Mouse (Mus musculus): ENCODE measurements at regions not wholly inside any gene's neighbourhood (a gene's known extent, or its start where the extent isn't known, plus 50 kb on each side); places are given as distances from the start of the nearest gene placed in this dataset.

DNA sequence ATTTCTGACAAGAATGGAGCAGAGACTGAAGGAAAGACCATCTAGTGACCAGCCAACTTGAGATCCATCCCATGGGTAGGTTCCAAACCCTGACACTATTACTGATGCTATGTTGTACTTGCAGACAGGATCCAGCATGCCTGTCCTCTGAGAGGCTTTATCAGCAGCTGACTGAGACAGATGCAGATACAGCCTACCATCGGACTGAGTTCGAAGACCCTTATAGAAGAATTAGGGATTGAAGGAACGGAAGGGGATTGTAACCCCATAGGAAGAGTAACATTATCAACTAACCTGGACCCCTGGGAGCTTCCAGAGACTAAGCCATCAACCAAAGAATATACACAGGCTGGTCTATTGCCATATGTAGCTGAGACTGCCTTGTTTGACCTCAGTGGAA is 183.1 kb upstream of the Adcy2 start:
- H3K9me3 ChIP-seq (ENCODE audit: control insufficient read depth, low read length), result no peaks in the 10 kb centered on the region
- DNase-seq (ENCODE audit: low spot score, missing footprints) (peak; percentile 72), ATAC-seq (ENCODE audit: low FRiP score) (no peak)
- no peak overlapping the region for H3K27ac ChIP-seq (ENCODE audit: low read depth, low read length)
- no peaks in the 10 kb centered on the region for H3K36me3 ChIP-seq (ENCODE audit: control insufficient read depth, insufficient read depth, low read length)
- no peaks in the 10 kb centered on the region for H3K27me3 ChIP-seq (ENCODE audit: control insufficient read depth, insufficient read depth, low read length)
- H3K9ac ChIP-seq (ENCODE audit: low read length), result no peak overlapping the region
- H3K4me1 ChIP-seq (ENCODE audit: control insufficient read depth, insufficient read depth, low read length), result no peaks in the 10 kb centered on the region
- H3K4me2 ChIP-seq, result no peak overlapping the region
- no peak overlapping the region for H3K4me3 ChIP-seq (ENCODE audit: low read depth, low read length)
- 88% methylated on average over 3 of the region's 3 CpGs for WGBS

DNA sequence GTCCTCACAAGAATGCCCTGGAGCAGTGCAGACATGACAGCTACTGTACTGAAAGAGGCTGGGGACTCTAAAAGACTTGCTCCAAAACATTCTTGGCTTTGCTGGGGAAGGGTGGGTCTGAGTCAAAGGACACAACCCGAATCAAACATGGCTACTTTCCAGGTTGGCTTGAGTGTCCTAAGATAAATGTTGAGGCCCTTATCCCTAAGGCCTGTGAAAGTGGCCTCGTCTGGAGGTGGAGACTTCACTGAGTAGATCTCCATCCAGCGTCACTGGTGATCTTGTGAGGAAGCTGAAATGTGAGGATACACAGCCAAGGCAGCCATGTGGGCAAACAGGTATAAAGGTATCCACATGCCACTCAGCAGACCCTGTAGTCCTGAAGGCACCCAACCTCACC is 191.3 kb upstream of the Adcy2 start:
- no peak overlapping the region for H3K9ac ChIP-seq (ENCODE audit: low read length)
- no peaks in the 10 kb centered on the region for H3K27me3 ChIP-seq (ENCODE audit: control insufficient read depth, insufficient read depth, low read length)
- no peaks in the 10 kb centered on the region for H3K36me3 ChIP-seq (ENCODE audit: control insufficient read depth, insufficient read depth, low read length)
- DNase-seq (ENCODE audit: low spot score, missing footprints) (peak; percentile 69), ATAC-seq (ENCODE audit: low FRiP score) (no peak)
- no peaks in the 10 kb centered on the region for H3K9me3 ChIP-seq (ENCODE audit: control insufficient read depth, low read length)
- H3K4me2 ChIP-seq, result no peak overlapping the region
- H3K27ac ChIP-seq (ENCODE audit: low read depth, low read length), result no peak overlapping the region
- H3K4me1 ChIP-seq (ENCODE audit: control insufficient read depth, insufficient read depth, low read length), result no peaks in the 10 kb centered on the region
- WGBS, result 84% methylated on average over 3 of the region's 3 CpGs
- no peak overlapping the region for H3K4me3 ChIP-seq (ENCODE audit: low read depth, low read length)

DNA sequence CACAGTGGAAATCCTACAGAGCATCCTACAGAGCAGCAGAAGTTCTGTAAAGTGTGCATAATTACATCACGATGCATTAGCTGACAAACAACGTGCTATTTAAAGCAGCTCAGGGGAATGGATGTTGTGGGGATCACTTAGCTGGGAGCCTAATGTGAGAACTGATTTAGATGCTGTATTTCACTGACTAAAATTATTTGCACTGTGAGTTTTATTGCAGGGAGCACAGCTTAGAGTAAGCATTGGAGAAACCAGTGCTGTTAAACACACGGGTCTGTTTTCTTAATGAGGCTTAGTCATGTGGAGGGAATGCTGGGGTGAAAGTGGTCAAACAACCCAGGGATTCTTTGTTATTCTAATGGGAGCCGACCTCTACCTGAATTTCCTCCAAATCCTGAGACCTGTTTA is 197.1 kb upstream of the Adcy2 start:
- no peaks in the 10 kb centered on the region for H3K4me1 ChIP-seq (ENCODE audit: control insufficient read depth, insufficient read depth, low read length)
- peak; percentile 70 for DNase-seq (ENCODE audit: low spot score, missing footprints)
- no peaks in the 10 kb centered on the region for H3K9me3 ChIP-seq (ENCODE audit: control insufficient read depth, low read length)
- no peaks in the 10 kb centered on the region for H3K36me3 ChIP-seq (ENCODE audit: control insufficient read depth, insufficient read depth, low read length)
- no peak for ATAC-seq (ENCODE audit: low FRiP score)
- no peaks in the 10 kb centered on the region for H3K27me3 ChIP-seq (ENCODE audit: control insufficient read depth, insufficient read depth, low read length)
- H3K9ac ChIP-seq (ENCODE audit: low read length), result no peak overlapping the region
- H3K4me3 ChIP-seq (ENCODE audit: low read depth, low read length), result no peak overlapping the region
- H3K4me2 ChIP-seq, result no peak overlapping the region
- no peak overlapping the region for H3K27ac ChIP-seq (ENCODE audit: low read depth, low read length)
- 5% methylated on average over 4 of the region's 4 CpGs for WGBS

DNA sequence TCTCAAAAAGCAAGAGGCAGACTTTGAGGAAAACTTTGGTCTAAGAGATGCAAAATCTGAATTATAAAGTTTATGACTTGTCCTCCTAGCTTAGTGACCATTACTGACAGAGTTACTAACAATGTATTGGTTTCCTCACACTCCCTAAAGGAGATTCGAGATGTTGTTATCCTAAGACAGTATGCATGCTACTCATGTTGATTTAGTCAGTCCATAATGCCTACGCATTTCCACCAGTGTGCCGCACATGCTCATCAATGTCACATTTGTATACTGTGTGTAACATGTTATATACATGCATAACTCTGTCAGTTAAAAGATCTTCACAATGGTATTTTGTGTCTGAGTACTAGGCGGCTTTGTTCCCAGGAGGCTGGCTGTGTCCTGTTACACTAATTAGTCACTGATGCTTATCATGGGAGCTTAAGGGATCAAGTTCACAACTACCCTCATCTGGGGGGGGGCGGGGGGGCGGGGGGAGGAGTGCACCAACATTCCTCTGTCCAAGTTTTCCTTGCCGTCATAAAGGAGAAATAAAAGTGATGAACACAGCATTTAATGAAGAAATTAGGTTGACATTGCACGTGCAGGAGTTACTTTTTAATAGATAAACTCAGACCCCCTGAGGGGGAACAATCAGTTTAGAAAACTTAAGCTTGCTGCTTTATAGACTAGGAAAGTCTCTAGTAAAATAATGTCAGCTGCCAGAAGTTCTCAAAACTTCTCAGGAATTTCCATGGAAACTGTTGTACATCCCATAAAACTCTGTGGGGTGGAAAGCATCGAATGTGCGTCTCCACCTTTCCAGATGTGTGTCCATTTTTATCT is 208.6 kb upstream of the Adcy2 start:
- Histone ChIP-seq H3K4me2 (no peak overlapping the region), H3K4me3 (ENCODE audit: low read depth, low read length) (no peak overlapping the region), H3K36me3 (ENCODE audit: control insufficient read depth, insufficient read depth, low read length) (no peaks in the 10 kb centered on the region), H3K9ac (ENCODE audit: low read length) (no peak overlapping the region), H3K27ac (ENCODE audit: low read depth, low read length) (no peak overlapping the region), H3K9me3 (ENCODE audit: control insufficient read depth, low read length) (no peaks in the 10 kb centered on the region), H3K4me1 (ENCODE audit: control insufficient read depth, insufficient read depth, low read length) (no peaks in the 10 kb centered on the region), H3K27me3 (ENCODE audit: control insufficient read depth, insufficient read depth, low read length) (no peaks in the 10 kb centered on the region)
- ATAC-seq (ENCODE audit: low FRiP score) (no peak), DNase-seq (ENCODE audit: low spot score, missing footprints) (no peak)
- 74% methylated on average over 10 of the region's 10 CpGs for WGBS

DNA sequence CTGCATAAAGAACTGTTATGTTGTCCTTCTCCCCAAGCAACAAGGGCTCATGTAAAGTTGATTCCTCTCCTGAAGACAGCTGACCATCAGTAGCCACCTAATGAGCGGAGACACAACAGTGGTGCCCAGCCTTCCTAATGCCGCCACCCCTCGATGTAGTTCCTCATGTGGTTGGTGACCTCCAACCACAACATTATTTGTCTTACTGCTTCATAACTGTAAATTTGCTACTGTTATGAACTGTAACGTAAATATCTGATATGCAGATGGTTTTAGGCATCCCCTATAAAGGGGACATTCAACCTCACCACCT is 209.2 kb upstream of the Adcy2 start:
- no peaks in the 10 kb centered on the region for H3K9me3 ChIP-seq (ENCODE audit: control insufficient read depth, low read length)
- no peaks in the 10 kb centered on the region for H3K36me3 ChIP-seq (ENCODE audit: control insufficient read depth, insufficient read depth, low read length)
- H3K9ac ChIP-seq (ENCODE audit: low read length), result no peak overlapping the region
- H3K4me1 ChIP-seq (ENCODE audit: control insufficient read depth, insufficient read depth, low read length), result no peaks in the 10 kb centered on the region
- WGBS, result 81% methylated on average over 4 of the region's 4 CpGs
- H3K27me3 ChIP-seq (ENCODE audit: control insufficient read depth, insufficient read depth, low read length), result no peaks in the 10 kb centered on the region
- H3K4me2 ChIP-seq, result no peak overlapping the region
- no peak for ATAC-seq (ENCODE audit: low FRiP score)
- no peak overlapping the region for H3K27ac ChIP-seq (ENCODE audit: low read depth, low read length)
- DNase-seq (ENCODE audit: low spot score, missing footprints), result peak; percentile 59
- no peak overlapping the region for H3K4me3 ChIP-seq (ENCODE audit: low read depth, low read length)

DNA sequence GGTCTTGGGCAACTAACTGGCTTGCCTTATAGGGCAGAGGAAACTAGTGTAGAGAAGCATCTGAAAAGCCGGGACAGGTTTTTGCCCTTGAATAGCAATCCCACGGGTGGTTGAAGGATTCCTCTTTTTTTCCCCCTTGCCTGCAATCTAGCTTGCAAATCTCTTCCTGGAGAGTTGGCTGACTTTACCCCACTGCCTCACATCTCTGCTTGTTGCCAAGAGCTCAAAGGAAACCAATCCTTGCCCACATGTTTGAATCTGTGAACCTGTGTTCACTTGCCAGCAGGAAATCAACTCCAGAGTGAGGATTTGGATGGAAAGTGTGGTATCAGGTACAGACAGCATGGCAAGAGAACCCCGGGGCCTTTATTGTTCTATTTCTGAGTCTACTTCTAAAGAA is 217.2 kb upstream of the Adcy2 start:
- Histone ChIP-seq H3K27me3 (ENCODE audit: control insufficient read depth, insufficient read depth, low read length) (no peaks in the 10 kb centered on the region), H3K4me1 (ENCODE audit: control insufficient read depth, insufficient read depth, low read length) (no peaks in the 10 kb centered on the region), H3K4me3 (ENCODE audit: low read depth, low read length) (no peak overlapping the region), H3K9ac (ENCODE audit: low read length) (no peak overlapping the region), H3K9me3 (ENCODE audit: control insufficient read depth, low read length) (no peaks in the 10 kb centered on the region), H3K27ac (ENCODE audit: low read depth, low read length) (no peak overlapping the region), H3K4me2 (no peak overlapping the region), H3K36me3 (ENCODE audit: control insufficient read depth, insufficient read depth, low read length) (no peaks in the 10 kb centered on the region)
- ATAC-seq (ENCODE audit: low FRiP score) (no peak), DNase-seq (ENCODE audit: low spot score, missing footprints) (no peak)
- 73% methylated on average over 3 of the region's 3 CpGs for WGBS

DNA sequence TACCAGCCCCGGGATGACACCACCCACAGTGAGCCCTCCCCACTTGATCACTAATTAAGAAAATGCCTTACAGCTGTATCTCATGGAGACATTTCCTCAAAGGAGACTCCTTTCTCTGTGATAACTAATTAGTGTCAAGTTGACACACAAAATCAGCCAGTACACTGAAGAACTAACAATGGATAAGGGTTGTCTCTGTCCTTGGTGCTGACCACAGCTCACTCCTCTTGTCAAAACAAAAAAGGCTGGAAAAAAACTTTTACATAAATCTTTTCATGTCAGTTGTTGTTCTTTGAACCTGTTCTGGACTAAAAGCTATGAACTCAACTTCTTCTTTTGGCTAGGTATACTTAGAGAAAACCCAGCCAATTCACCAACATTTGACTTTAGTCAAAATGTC is 221.1 kb upstream of the Adcy2 start:
- 68% methylated on average over 1 of the region's 1 CpGs for WGBS
- H3K9ac ChIP-seq (ENCODE audit: low read length), result no peak overlapping the region
- no peaks in the 10 kb centered on the region for H3K9me3 ChIP-seq (ENCODE audit: control insufficient read depth, low read length)
- H3K27ac ChIP-seq (ENCODE audit: low read depth, low read length), result no peak overlapping the region
- no peak overlapping the region for H3K4me3 ChIP-seq (ENCODE audit: low read depth, low read length)
- ATAC-seq (ENCODE audit: low FRiP score), result no peak
- H3K4me1 ChIP-seq (ENCODE audit: control insufficient read depth, insufficient read depth, low read length), result no peaks in the 10 kb centered on the region
- H3K36me3 ChIP-seq (ENCODE audit: control insufficient read depth, insufficient read depth, low read length), result no peaks in the 10 kb centered on the region
- H3K27me3 ChIP-seq (ENCODE audit: control insufficient read depth, insufficient read depth, low read length), result no peaks in the 10 kb centered on the region
- no peak overlapping the region for H3K4me2 ChIP-seq
- no peak for DNase-seq (ENCODE audit: low spot score, missing footprints)

DNA sequence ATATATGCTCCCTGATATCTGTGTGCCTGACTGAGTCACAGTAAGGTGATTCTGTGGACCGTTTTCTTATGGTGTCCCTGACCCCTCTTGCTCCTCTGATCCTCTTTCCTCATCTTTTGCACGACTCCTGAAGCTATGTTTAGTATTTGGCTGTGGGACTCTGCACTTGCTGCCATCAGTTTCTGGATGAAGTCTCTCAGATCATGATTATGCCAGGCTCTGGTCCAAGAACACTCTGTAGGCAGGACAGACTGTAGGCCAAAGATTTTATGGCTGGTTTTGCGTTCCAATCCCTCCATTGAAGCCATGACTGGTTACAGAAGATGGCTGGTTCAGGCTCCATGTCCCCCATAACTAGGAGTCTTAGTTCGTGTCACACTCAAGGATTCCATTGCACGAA is 227.2 kb upstream of the Adcy2 start:
- no peak for DNase-seq (ENCODE audit: low spot score, missing footprints)
- Histone ChIP-seq H3K36me3 (ENCODE audit: control insufficient read depth, insufficient read depth, low read length) (no peaks in the 10 kb centered on the region), H3K9ac (ENCODE audit: low read length) (no peak overlapping the region), H3K4me1 (ENCODE audit: control insufficient read depth, insufficient read depth, low read length) (no peaks in the 10 kb centered on the region), H3K27me3 (ENCODE audit: control insufficient read depth, insufficient read depth, low read length) (no peaks in the 10 kb centered on the region), H3K27ac (ENCODE audit: low read depth, low read length) (no peak overlapping the region), H3K9me3 (ENCODE audit: control insufficient read depth, low read length) (no peaks in the 10 kb centered on the region), H3K4me2 (no peak overlapping the region), H3K4me3 (ENCODE audit: low read depth, low read length) (no peak overlapping the region)
- WGBS, result 75% methylated on average over 5 of the region's 5 CpGs
- no peak for ATAC-seq (ENCODE audit: low FRiP score)

DNA sequence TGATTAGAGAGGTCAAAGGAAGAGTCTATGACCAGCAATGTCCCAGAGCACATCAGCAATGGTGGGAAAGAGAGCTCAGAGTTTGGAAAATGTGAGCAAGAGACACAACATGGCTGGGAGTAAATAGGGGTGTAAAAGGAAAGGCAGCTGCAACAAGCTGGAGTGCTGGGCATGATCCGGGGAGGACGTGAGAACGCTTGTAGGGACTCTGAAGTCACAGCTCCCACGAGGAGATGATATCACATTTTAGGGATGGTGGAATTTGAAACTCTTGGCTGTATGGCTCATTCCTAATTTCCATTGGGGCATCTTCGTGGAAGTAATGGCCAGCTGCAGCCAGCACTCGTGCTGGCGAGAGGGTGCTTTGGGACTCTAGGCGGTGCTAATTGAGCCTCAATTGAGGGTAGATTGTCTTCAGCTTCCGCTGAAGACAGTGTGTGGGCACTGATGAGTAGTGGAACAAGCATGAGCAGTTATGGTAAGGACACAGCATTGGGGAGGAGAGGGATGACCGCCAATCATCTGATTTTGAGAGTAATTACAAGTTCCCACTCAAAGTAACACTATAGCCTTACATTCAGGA is 231.1 kb upstream of the Adcy2 start:
- Histone ChIP-seq H3K27ac (ENCODE audit: low read depth, low read length) (no peak overlapping the region), H3K4me3 (ENCODE audit: low read depth, low read length) (no peak overlapping the region), H3K4me2 (no peak overlapping the region), H3K9me3 (ENCODE audit: control insufficient read depth, low read length) (no peaks in the 10 kb centered on the region), H3K4me1 (ENCODE audit: control insufficient read depth, insufficient read depth, low read length) (no peaks in the 10 kb centered on the region), H3K36me3 (ENCODE audit: control insufficient read depth, insufficient read depth, low read length) (no peaks in the 10 kb centered on the region), H3K27me3 (ENCODE audit: control insufficient read depth, insufficient read depth, low read length) (no peaks in the 10 kb centered on the region), H3K9ac (ENCODE audit: low read length) (no peak overlapping the region)
- 90% methylated on average over 10 of the region's 10 CpGs for WGBS
- DNase-seq (ENCODE audit: low spot score, missing footprints) (no peak), ATAC-seq (ENCODE audit: low FRiP score) (no peak)

Measured in midbrain, embryonic 11.5 days (tissue).